In the genomic region with DNA sequence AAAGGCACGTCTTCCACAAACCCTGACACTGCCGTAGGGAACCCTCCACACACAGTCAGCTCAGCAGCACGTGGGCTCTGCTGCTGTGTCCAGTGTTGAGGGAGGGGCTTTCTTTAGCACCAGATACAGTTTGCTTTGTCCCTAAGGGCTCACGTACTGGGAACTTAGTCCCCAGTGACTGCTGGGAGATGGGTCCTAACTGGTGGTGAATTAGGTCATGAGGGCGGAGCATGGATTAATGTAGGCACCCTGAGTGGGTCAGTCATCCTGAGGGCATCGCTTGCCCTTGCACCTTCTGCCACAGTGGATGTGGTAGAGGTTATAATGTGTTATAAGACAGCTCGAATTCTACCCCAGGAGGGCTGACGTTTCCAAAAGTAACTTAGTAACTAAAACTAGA, we compare ENCODE assay signal across 19 mouse cellular contexts. TPM values are rescaled to one million over a fixed set of nuclear protein-coding genes. Genes with fewer than 3 reads are reported as not detected.
DNase-seq lines count a peak whose midpoint lies in the region; ATAC-seq and TF ChIP-seq lines count a peak whose summit lies in the region.
"Had no signal": no experiment of that assay in that cellular context is flagged by ENCODE, and none has a peak within 500 bp of the region (broad histone marks: within the 10 kb centered on the region; RNA-seq: fewer than 3 reads in every experiment).

No protein-coding gene starts in this region.

- TF ChIP-seq CTCF in liver, postnatal 0 days (IDR thresholded peaks at IDR 0.05; ENCODE audit: low read depth): no peak
- no peak for TF ChIP-seq CTCF in G1E (IDR thresholded peaks at IDR 0.05; ENCODE audit: low read depth, low read length)

- TF ChIP-seq EP300 in liver, postnatal 0 days (IDR thresholded peaks at IDR 0.05; ENCODE audit: low read depth): no peak

- no peak overlapping the region for H3K4me2 ChIP-seq in liver, embryonic 12.5 days
- H3K4me2 ChIP-seq in liver, postnatal 0 days (ENCODE audit: low read depth, low read length): no peak overlapping the region
- H3K4me2 ChIP-seq: embryonic facial prominence, embryonic 12.5 days; forebrain, embryonic 13.5 days; forebrain, embryonic 15.5 days had no signal

- H3K27ac ChIP-seq in liver, embryonic 12.5 days: 0 out of 2 replicates have a peak overlapping the region, but pooled peaks have one; percentile 48
- H3K27ac ChIP-seq in liver, postnatal 0 days (ENCODE audit: low read depth): no peak overlapping the region
- H3K27ac ChIP-seq: embryonic facial prominence, embryonic 10.5 days; embryonic facial prominence, embryonic 12.5 days; forebrain, embryonic 13.5 days; forebrain, embryonic 15.5 days had no signal

- WGBS in liver, embryonic 12.5 days (ENCODE audit: insufficient replicate concordance): 88% methylated on average over 8 of the region's 8 CpGs
- WGBS in liver, postnatal 0 days (ENCODE audit: insufficient replicate concordance): 94% methylated on average over 8 of the region's 8 CpGs

- H3K9me3 ChIP-seq in liver, embryonic 12.5 days (replicated peaks): no peaks in the 10 kb centered on the region
- no peaks in the 10 kb centered on the region for H3K9me3 ChIP-seq in liver, postnatal 0 days (ENCODE audit: low read length)
- H3K9me3 ChIP-seq in G1E (replicated peaks): no peaks in the 10 kb centered on the region
- H3K9me3 ChIP-seq: embryonic facial prominence, embryonic 10.5 days; embryonic facial prominence, embryonic 12.5 days; forebrain, embryonic 13.5 days; forebrain, embryonic 15.5 days had no signal

- DNase-seq in liver, postnatal 0 days: no peak
- DNase-seq in G1E (ENCODE audit: low spot score): no peak
- peak; percentile 60 for DNase-seq in retina, postnatal 1 day
- DNase-seq: adrenal gland, adult 2 months; adrenal gland, postnatal 10 days; adrenal gland, postnatal 25 days; cerebellum, adult 11 months; cerebellum, adult 18-20 months; cerebellum, adult 8-10 months; cerebellum, postnatal 10 days; cerebellum, postnatal 25 days; forebrain, postnatal 0 days had no signal

- no peaks in the 10 kb centered on the region for H3K27me3 ChIP-seq in liver, embryonic 12.5 days (replicated peaks)
- no peaks in the 10 kb centered on the region for H3K27me3 ChIP-seq in liver, postnatal 0 days (ENCODE audit: insufficient read depth, low read length)
- no peaks in the 10 kb centered on the region for H3K27me3 ChIP-seq in G1E (ENCODE audit: insufficient read depth, low read length)
- H3K27me3 ChIP-seq: CH12.LX; embryonic facial prominence, embryonic 12.5 days; forebrain, embryonic 13.5 days; forebrain, embryonic 15.5 days had no signal

- H3K9ac ChIP-seq in liver, embryonic 12.5 days: no peak overlapping the region
- no peak overlapping the region for H3K9ac ChIP-seq in liver, postnatal 0 days (replicated peaks)
- H3K9ac ChIP-seq: embryonic facial prominence, embryonic 12.5 days; forebrain, embryonic 13.5 days; forebrain, embryonic 15.5 days; forebrain, postnatal 0 days had no signal

- no peak for ATAC-seq in liver, embryonic 12.5 days
- ATAC-seq in liver, postnatal 0 days: no peak
- no peak for ATAC-seq in G1E (ENCODE audit: extremely low read depth, insufficient number of reproducible peaks, low FRiP score, poor library complexity, severe bottlenecking)
- ATAC-seq in CD4-positive, CD25-positive, alpha-beta regulatory T cell, adult 4 months: no peak
- ATAC-seq: forebrain, embryonic 13.5 days; forebrain, embryonic 15.5 days; forebrain, postnatal 0 days had no signal

- peaks cover 98% of the 10 kb centered on the region for H3K36me3 ChIP-seq in liver, embryonic 12.5 days
- peaks cover 92% of the 10 kb centered on the region for H3K36me3 ChIP-seq in liver, postnatal 0 days (replicated peaks; ENCODE audit: insufficient read depth, low read length)
- H3K36me3 ChIP-seq in G1E (replicated peaks): peaks cover 99% of the 10 kb centered on the region

- H3K4me1 ChIP-seq in liver, embryonic 12.5 days: peaks cover 73% of the 10 kb centered on the region
- peaks cover 34% of the 10 kb centered on the region for H3K4me1 ChIP-seq in liver, postnatal 0 days (ENCODE audit: insufficient read depth)
- H3K4me1 ChIP-seq in G1E (ENCODE audit: insufficient read depth, low read depth, low read length): peaks cover 92% of the 10 kb centered on the region

- no peak overlapping the region for H3K4me3 ChIP-seq in liver, embryonic 12.5 days
- no peak overlapping the region for H3K4me3 ChIP-seq in liver, postnatal 0 days (ENCODE audit: low read depth, low read length)
- H3K4me3 ChIP-seq in G1E (ENCODE audit: low read depth, low read length): peak overlapping the region; percentile 5; the same call in 1 of the 2 replicates
- H3K4me3 ChIP-seq: embryonic facial prominence, embryonic 10.5 days; embryonic facial prominence, embryonic 12.5 days; forebrain, embryonic 13.5 days; forebrain, embryonic 15.5 days had no signal

RNA-seq across cellular contexts. Expression of gene Prkab1, which starts 6.9 kb away (rescaled TPM):
- 106 and 110 TPM in 2 replicates for polyA plus RNA-seq in liver, embryonic 12.5 days (2016; fragmentation: Nextera tagmentation; extraction: Ambion mirVana)
- polyA plus RNA-seq in liver, postnatal 0 days (2015; fragmentation: Nextera tagmentation; extraction: Ambion mirVana): 51.6 and 51.8 TPM in 2 replicates
- 344 and 374 TPM in 2 replicates for total RNA-seq in G1E (2014; fragmentation: Nextera tagmentation)
- 221 and 232 TPM in 2 replicates for total RNA-seq in G1E (2017)
- 454 and 477 TPM in 2 replicates for polyA plus RNA-seq in G1E (2012)
- polyA plus RNA-seq in CD4-positive, CD25-positive, alpha-beta regulatory T cell, adult 4 months (2017; shearing (Covaris generic)): 10 to 100 TPM; 40.1 to 55.1 TPM
